Mouse (Mus musculus): Measurements from ENCODE around the gene Utp20.

- no peak for TF ChIP-seq POLR2A (IDR thresholded peaks at IDR 0.05; ENCODE audit: control insufficient read depth, low read depth, low read length)
- no peak for TF ChIP-seq CTCF (IDR thresholded peaks at IDR 0.05; ENCODE audit: control insufficient read depth, insufficient read depth, insufficient replicate concordance, low read depth, low read length)
These were observed 42.7 kb downstream of the Utp20 start for GRCm38 (mm10) chr10:88783941-88784340.
